Mouse (Mus musculus): Measurements from ENCODE around the gene Hspb11.

Gene Hspb11

GRCm38 (mm10) chr4:107252522-107252921 lies 871 bp upstream of the Hspb11 start:
- no peak for DNase-seq

GRCm38 (mm10) chr4:107254414-107254813 lies 1.0 kb downstream of the Hspb11 start:
- no peak for DNase-seq

GRCm38 (mm10) chr4:107260001-107260400 lies 6.6 kb downstream of the Hspb11 start:
- no peak for DNase-seq

GRCm38 (mm10) chr4:107273683-107274082 lies 20.3 kb downstream of the Hspb11 start:
- DNase-seq, result no peak

GRCm38 (mm10) chr4:107274511-107274910 lies 21.1 kb downstream of the Hspb11 start:
- DNase-seq, result no peak

GRCm38 (mm10) chr4:107278188-107278707 lies 24.9 kb downstream of the Hspb11 start:
- DNase-seq, result no peak

DNA sequence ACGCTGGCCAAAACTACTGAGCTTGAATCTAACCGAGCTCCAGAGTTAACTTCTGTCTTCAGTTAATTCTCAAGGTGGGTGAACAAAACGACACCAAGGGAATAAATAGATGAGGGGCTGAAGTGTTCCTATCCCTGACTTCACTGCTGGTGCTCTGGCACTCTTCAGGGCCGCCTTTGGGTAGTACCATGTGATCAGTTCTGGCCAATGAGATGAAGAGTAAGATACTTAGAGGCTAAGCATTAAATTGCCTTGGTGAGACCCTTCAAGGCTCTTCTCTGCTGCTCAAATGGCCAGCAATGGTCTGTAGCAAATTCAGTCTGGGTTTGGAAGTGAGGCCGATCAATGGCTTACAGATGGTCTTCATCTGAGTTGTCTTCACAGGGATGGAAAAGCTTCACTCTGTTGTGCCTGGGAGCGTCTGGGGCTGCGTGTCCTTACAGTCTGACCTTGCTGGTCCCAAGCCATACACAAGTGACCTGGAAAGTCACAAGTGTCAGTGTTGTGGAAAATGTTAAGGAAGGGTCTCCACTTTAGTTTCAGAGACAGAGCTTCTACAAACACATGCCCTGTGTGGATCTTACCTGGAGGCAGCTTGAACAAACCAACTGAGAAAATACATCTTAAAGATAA lies 27.6 kb downstream of the Hspb11 start:
- DNase-seq, result no peak

GRCm38 (mm10) chr4:107285446-107286200 lies 32.2 kb downstream of the Hspb11 start:
- DNase-seq, result no peak

GRCm38 (mm10) chr4:107286386-107286785 lies 33.0 kb downstream of the Hspb11 start:
- no peak for DNase-seq

GRCm38 (mm10) chr4:107287517-107287916 lies 34.1 kb downstream of the Hspb11 start:
- DNase-seq, result no peak

DNA sequence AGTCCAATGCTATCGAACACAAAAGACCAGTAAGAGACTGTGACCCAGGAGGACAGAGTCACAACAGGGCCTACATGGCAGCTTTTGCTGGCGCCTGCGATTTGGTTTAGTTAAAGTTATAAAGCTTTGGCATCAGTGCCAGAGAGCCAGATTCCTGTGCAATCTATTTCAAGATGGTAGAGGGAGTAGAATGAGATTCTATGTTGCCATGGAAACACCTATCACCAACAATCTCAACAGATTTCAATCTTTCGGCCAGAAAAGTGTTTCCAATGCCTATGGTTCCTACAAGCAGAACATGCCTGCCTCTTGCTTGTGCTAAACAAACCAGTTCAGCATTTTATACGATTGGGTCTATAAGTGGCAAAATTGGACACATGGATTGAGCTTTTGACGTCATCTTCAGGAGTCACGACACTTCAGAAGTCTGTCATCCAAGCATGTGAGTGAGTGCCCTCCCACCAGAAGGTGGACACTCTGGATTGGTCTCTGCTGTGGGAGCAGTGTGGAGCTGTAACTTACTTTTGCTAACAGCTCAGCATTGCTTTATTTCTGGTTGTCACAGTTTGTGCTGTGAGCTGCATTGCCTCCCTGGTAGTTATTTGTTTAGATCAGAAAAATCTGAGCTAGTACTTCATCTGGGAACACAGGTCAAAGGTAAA lies 38.3 kb downstream of the Hspb11 start:
- peak; percentile 7 for DNase-seq

GRCm38 (mm10) chr4:107292273-107292662 lies 38.9 kb downstream of the Hspb11 start:
- DNase-seq, result no peak

DNA sequence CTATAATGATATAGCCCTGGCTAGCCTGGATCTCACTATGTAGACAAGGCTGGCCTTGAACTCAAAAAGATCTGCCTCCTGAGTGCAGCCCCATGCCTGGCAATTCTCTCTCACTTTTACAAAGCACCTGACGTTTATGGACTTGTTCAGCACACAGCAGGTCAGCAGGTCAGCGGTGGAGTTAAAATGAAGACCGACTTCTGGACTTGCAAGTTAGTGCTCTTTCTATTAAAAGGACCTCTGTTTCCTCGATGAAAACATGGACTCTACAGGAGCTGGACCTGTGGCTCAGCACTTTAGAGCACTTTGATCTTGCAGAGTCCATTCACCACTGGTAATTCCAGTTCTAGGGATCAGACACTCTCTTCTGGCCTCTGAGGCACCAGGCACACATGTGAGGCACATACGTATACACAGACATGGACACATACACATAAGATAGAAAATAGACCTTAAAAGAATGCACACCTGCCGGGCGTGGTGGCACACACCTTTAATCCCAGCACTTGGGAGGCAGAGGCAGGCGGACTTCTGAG lies 44.7 kb downstream of the Hspb11 start:
- no peak for DNase-seq

DNA sequence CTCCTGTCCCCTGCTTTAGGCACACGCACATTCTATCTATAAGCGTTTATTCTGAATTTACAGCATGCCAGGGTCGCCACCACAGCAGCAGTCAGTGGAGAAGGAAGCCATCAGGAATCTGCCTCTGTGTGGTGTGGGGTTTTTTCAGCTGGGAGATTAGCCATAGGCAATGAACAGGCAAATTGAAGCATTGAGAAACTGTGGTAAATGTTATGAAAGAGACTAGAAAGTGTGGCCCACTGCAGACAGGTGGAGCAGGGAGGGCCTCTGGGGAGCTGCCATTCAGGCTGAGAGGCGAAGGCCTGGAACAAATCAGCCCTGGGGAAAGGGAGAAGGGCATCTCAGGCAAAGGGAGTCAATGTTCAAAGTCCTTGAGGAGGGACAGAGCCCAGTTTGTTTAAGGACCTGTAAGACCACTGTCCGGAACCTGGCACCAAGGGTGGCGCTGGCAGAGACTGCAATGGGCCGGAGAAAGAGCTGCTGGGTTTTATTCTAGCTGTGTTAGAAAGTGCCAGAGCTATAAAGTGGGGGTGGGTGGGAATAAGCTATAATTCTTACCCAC lies 46.5 kb downstream of the Hspb11 start:
- no peak for DNase-seq

DNA sequence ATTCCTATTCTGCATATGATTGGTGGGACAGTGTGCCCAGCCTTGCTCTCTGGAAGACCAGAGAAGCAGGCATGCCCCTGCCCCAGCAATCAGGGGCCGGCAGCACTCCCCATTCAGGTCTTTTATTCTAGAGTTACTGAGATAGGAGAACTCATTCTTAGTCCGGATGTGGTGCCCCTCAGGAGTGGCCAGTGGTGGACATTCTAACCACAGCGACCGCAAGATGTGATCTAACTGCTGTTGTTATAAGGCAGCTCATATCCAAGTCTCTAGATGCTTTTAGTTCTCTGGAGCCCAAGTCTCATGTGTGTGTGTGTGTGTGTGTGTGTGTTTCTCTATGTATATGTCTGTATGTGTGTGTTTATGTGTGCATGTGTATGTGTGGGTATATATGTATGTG lies 47.0 kb downstream of the Hspb11 start:
- no peak for DNase-seq

- no peak for DNase-seq
Observed at GRCm38 (mm10) chr4:107300902-107301555, 47.6 kb downstream of the Hspb11 start.

- DNase-seq, result no peak
Observed at GRCm38 (mm10) chr4:107302221-107302620, 48.8 kb downstream of the Hspb11 start.

- DNase-seq, result no peak
Observed at GRCm38 (mm10) chr4:107302832-107303231, 49.4 kb downstream of the Hspb11 start.

DNA sequence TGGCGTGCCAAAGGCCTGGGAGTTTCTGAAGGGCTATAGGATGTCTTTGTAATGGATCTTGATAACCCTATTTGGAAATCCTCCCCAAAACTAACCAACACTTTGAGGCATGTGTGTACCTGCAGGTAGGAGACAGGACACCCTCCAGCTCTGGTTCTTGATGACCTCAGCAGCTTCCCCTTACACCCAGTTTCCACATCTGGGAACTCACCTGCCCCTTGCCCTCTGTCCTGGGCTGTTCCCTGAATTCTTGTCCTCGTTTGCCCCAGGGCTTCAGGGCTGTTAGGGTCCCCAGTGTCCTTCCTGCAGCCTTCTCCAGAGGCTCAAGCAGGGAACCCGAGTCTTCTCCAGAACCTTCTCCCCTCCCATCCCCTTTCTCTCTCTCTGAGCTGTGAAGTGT lies 50.1 kb downstream of the Hspb11 start:
- DNase-seq, result no peak

DNA sequence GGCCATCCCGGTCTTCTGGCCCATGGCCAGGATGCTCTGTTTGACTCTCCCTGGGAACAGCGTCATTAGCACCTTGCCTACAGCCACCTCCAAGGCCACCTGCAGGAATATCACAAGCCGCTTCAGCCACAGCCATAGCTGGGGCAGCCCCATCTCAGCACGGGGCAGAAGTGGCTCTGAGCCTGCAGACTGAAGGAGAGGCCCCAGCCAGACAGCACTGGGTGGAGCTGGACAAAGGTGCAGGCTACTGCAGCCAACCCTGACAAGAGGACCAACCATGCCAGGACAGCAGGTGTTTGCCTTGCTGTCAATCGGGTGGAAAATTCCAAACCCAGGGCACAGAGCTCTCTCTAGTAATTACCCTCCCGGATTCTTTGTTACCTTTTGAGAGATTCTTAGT lies 53.6 kb downstream of the Hspb11 start, which contains the start of gene Dio1:
Gene Dio1, minus strand, starts transcription at position 204 of the 400 bp plus-strand sequence.
- no peak for DNase-seq

GRCm38 (mm10) chr4:107313690-107314478 lies 60.5 kb downstream of the Hspb11 start, which contains the start of gene Yipf1:
TSS of gene Yipf1 (plus strand) at chr4:107314363.
- peak; percentile 78 for DNase-seq

- no peak for DNase-seq
Observed at GRCm38 (mm10) chr4:107314479-107314805, 61.0 kb downstream of the Hspb11 start.
